Mouse (Mus musculus) adrenal gland, adult 2 months (tissue): ENCODE data around the gene Zfand3. TPM values are rescaled to one million over a fixed set of nuclear protein-coding genes. Genes with fewer than 3 reads are reported as not detected.

ENCODE experiments used
- polyA plus RNA-seq: library from polyadenylated mRNA; depleted of rRNA; stranded (reverse); fragments of >200 nt; gene quantifications from 2 replicates; pipeline ENCODE4 v1.2.3, GENCODE M21; 2012; rRNA removed
- total RNA-seq, 2 experiments: library from RNA; stranded (reverse); gene quantifications; 2 replicates each; pipeline ENCODE4 v1.2.3; 2021

Gene Zfand3
- total and polyA plus RNA-seq, 3 experiments: 67.0 to 210 (median 164) TPM

Other genes with a start within 250 kb of the Zfand3 start
- gene Mdga1, start 34.6 kb upstream of the Zfand3 start, total RNA-seq: 1 to 10 TPM; 1.0 to 1.3 TPM
- 1.5 and 2.4 TPM in 2 replicates for gene Mdga1, start 34.6 kb upstream of the Zfand3 start, polyA plus RNA-seq